Mouse (Mus musculus) liver, embryonic 14.5 days (tissue): ENCODE measurements around the gene Olfr692.
"Not testable (repeated sequence)": the region's sequence is repeated elsewhere in the genome, so short reads cannot be mapped to it uniquely, and the experiment has no call there.

Experiments
- CTCF ChIP-seq: IDR thresholded peaks from 2 replicates; pipeline ENCODE4 v1.5.1; 2016; ENCODE audit warnings: antibody characterized with exemption, low read depth, control low read depth
- EP300 ChIP-seq: IDR thresholded peaks from 2 replicates; pipeline ENCODE4 v1.6.1; 2016; ENCODE audit warnings: antibody characterized with exemption, low read depth

- TF ChIP-seq CTCF, EP300: not testable (repeated sequence)
Measured at GRCm38 (mm10) chr7:105356487-105356886, 11.5 kb upstream of the Olfr692 start.
